Mouse (Mus musculus): ENCODE results near the gene Fbxl13. TPM values are rescaled to one million over a fixed set of nuclear protein-coding genes. Genes with fewer than 3 reads are reported as not detected.
A peak's percentile ranks its signal among the peaks of the same experiment; 100 is the strongest.

Fbxl13 gene
- total and polyA plus RNA-seq, 3 experiments = 0.14 to 0.30 (median 0.19) TPM

GRCm38 (mm10) chr5:21646133-21646491 lies 678 bp upstream of the Fbxl13 start:
- peak overlapping the region; percentile 58 for H3K27ac ChIP-seq (ENCODE audit: insufficient read depth, low read depth)
- H3K4me3 ChIP-seq (replicated peaks in 1 of 3; ENCODE audit: low read depth in 2 of 3, low read length in 2 of 3, poor library complexity in 1 of 3) = peak overlapping the region; percentile 73 to 92 (median 84)
- in situ Hi-C loops (cut with MboI; ENCODE audit: low pct_ligation_motif_present, low pct_unique_long_range_greater_than_20kb, low sequenced_read_pairs) = loop anchor here (10.0 kb wide), 1 partner anchor 361 kb away; no protein-coding TSS in a partner anchor
- dilution Hi-C loops (cut with MboI; ENCODE audit: extremely low pct_ligation_motif_present, extremely low pct_unique_long_range_greater_than_20kb, low sequenced_read_pairs) = no loop called here
- peaks cover 4 to 36% of the 10 kb centered on the region in 2 experiments for H3K4me1 ChIP-seq (ENCODE audit: control insufficient read depth in 1 of 2, insufficient read depth in 2 of 2)
- peak overlapping the region; percentile 74 for H3K4me2 ChIP-seq (ENCODE audit: insufficient read depth, low read depth, poor library complexity, severe bottlenecking)
- H3K9ac ChIP-seq (ENCODE audit: insufficient read depth, low read depth) = peak overlapping the region; percentile 74
- no peaks in the 10 kb centered on the region for H3K9me3 ChIP-seq (replicated peaks; ENCODE audit: low read length)
- peak; percentile 6 for DNase-seq (ENCODE audit: extremely low read depth)
- no peaks in the 10 kb centered on the region; the same call in 1 of the 2 replicates for H3K79me2 ChIP-seq (replicated peaks; ENCODE audit: control insufficient read depth, extremely low read depth, insufficient read depth, poor library complexity, severe bottlenecking)
- H3K36me3 ChIP-seq (replicated peaks in 1 of 2; ENCODE audit: control insufficient read depth in 1 of 2, insufficient read depth in 1 of 2, low read length in 1 of 2) = peaks cover 23 to 28% of the 10 kb centered on the region in 2 experiments
- TF ChIP-seq ZMIZ1 (IDR thresholded peaks at IDR 0.05; ENCODE audit: low read depth, low read length) = no peak
- TF ChIP-seq MEF2A (IDR thresholded peaks at IDR 0.05; ENCODE audit: borderline replicate concordance, low read depth, low read length) = 0 out of 2 replicates have a peak, but pooled peaks have one; percentile 0
- TF ChIP-seq IRF4 (IDR thresholded peaks at IDR 0.05; ENCODE audit: low read depth, low read length) = 0 out of 2 replicates have a peak, but pooled peaks have one; percentile 2
- peaks cover 18% of the 10 kb centered on the region for H3K27me3 ChIP-seq (replicated peaks)

GRCm38 (mm10) chr5:21644891-21645438 lies 469 bp downstream of the Fbxl13 start:
- no peaks in the 10 kb centered on the region; the same call in 1 of the 2 replicates for H3K79me2 ChIP-seq (replicated peaks; ENCODE audit: control insufficient read depth, extremely low read depth, insufficient read depth, poor library complexity, severe bottlenecking)
- H3K9me3 ChIP-seq (replicated peaks; ENCODE audit: low read length) = no peaks in the 10 kb centered on the region
- peak overlapping the region; percentile 57 for H3K4me2 ChIP-seq (ENCODE audit: insufficient read depth, low read depth, poor library complexity, severe bottlenecking)
- DNase-seq (ENCODE audit: extremely low read depth) = peak; percentile 24
- H3K4me3 ChIP-seq (replicated peaks in 1 of 3; ENCODE audit: low read depth in 2 of 3, low read length in 2 of 3, poor library complexity in 1 of 3) = peak overlapping the region; percentile 45 to 61 (median 47)
- in situ Hi-C loops (cut with MboI; ENCODE audit: low pct_ligation_motif_present, low pct_unique_long_range_greater_than_20kb, low sequenced_read_pairs) (loop anchor here (10.0 kb wide), 1 partner anchor 360 kb away; no protein-coding TSS in a partner anchor), dilution Hi-C loops (cut with MboI; ENCODE audit: extremely low pct_ligation_motif_present, extremely low pct_unique_long_range_greater_than_20kb, low sequenced_read_pairs) (no loop called here)
- H3K36me3 ChIP-seq (replicated peaks in 1 of 2; ENCODE audit: control insufficient read depth in 1 of 2, insufficient read depth in 1 of 2, low read length in 1 of 2) = peaks cover 16 to 17% of the 10 kb centered on the region in 2 experiments
- H3K9ac ChIP-seq (ENCODE audit: insufficient read depth, low read depth) = no peak overlapping the region
- H3K27me3 ChIP-seq (replicated peaks) = peaks cover 18% of the 10 kb centered on the region
- H3K4me1 ChIP-seq (ENCODE audit: control insufficient read depth in 1 of 2, insufficient read depth in 2 of 2) = peaks cover 4 to 36% of the 10 kb centered on the region in 2 experiments
- H3K27ac ChIP-seq (ENCODE audit: insufficient read depth, low read depth) = no peak overlapping the region
- TF ChIP-seq MEF2A (IDR thresholded peaks at IDR 0.05; ENCODE audit: borderline replicate concordance, low read depth, low read length) = 0 out of 2 replicates have a peak, but pooled peaks have one; percentile 14
- no peak for TF ChIP-seq ZKSCAN1 (IDR thresholded peaks at IDR 0.05; ENCODE audit: borderline replicate concordance, low read depth, low read length)
- TF ChIP-seq SMC3 (IDR thresholded peaks at IDR 0.05; ENCODE audit: low read depth, low read length) = peak; percentile 18
- TF ChIP-seq RAD21 (IDR thresholded peaks at IDR 0.05; ENCODE audit: low read depth, low read length) = peak; percentile 39
- TF ChIP-seq CHD2 (IDR thresholded peaks at IDR 0.05; ENCODE audit: low read length) = 0 out of 2 replicates have a peak, but pooled peaks have one; percentile 18
- peak in 1 of 2 experiments; percentile 52; a peak in 2 of 4 replicates for TF ChIP-seq CTCF (conservative IDR thresholded peaks at IDR 0.05 in 1 of 2, IDR thresholded peaks at IDR 0.05 in 1 of 2; ENCODE audit: low read depth in 2 of 2, low read length in 2 of 2)

- peaks cover 4 to 5% of the 10 kb centered on the region in 2 experiments for H3K36me3 ChIP-seq (replicated peaks in 1 of 2; ENCODE audit: control insufficient read depth in 1 of 2, insufficient read depth in 1 of 2, low read length in 1 of 2)
- no peak overlapping the region for H3K4me2 ChIP-seq (ENCODE audit: insufficient read depth, low read depth, poor library complexity, severe bottlenecking)
- H3K9me3 ChIP-seq (replicated peaks; ENCODE audit: low read length) = no peaks in the 10 kb centered on the region
- no peak for DNase-seq (ENCODE audit: extremely low read depth)
- in situ Hi-C loops (cut with MboI; ENCODE audit: low pct_ligation_motif_present, low pct_unique_long_range_greater_than_20kb, low sequenced_read_pairs) (loop anchor here (10.0 kb wide), 1 partner anchor 359 kb away; no protein-coding TSS in a partner anchor), dilution Hi-C loops (cut with MboI; ENCODE audit: extremely low pct_ligation_motif_present, extremely low pct_unique_long_range_greater_than_20kb, low sequenced_read_pairs) (no loop called here)
- no peak overlapping the region for H3K27ac ChIP-seq (ENCODE audit: insufficient read depth, low read depth)
- H3K9ac ChIP-seq (ENCODE audit: insufficient read depth, low read depth) = no peak overlapping the region
- no peak overlapping the region for H3K4me3 ChIP-seq (replicated peaks in 1 of 3; ENCODE audit: low read depth in 2 of 3, low read length in 2 of 3, poor library complexity in 1 of 3)
- H3K79me2 ChIP-seq (replicated peaks; ENCODE audit: control insufficient read depth, extremely low read depth, insufficient read depth, poor library complexity, severe bottlenecking) = no peaks in the 10 kb centered on the region; the same call in 1 of the 2 replicates
- H3K27me3 ChIP-seq (replicated peaks) = peaks cover 21% of the 10 kb centered on the region
- H3K4me1 ChIP-seq (ENCODE audit: control insufficient read depth in 1 of 2, insufficient read depth in 2 of 2) = peaks cover under 1 to 29% of the 10 kb centered on the region in 2 experiments
- TF ChIP-seq TBP (conservative IDR thresholded peaks at IDR 0.05; ENCODE audit: low read depth, low read length) = no peak
- no peak for TF ChIP-seq ETS1 (conservative IDR thresholded peaks at IDR 0.05; ENCODE audit: low read depth, low read length)
- no peak for TF ChIP-seq HCFC1 (IDR thresholded peaks at IDR 0.05; ENCODE audit: low read depth, low read length)
- TF ChIP-seq USF2 (conservative IDR thresholded peaks at IDR 0.05; ENCODE audit: low read depth, low read length) = no peak
- no peak for TF ChIP-seq ELF1 (IDR thresholded peaks at IDR 0.05; ENCODE audit: low read depth, low read length)
- no peak for TF ChIP-seq GABPA (IDR thresholded peaks at IDR 0.05; ENCODE audit: insufficient replicate concordance, low read depth, low read length)
- no peak for TF ChIP-seq MAX (IDR thresholded peaks at IDR 0.05; ENCODE audit: low read length)
- no peak for TF ChIP-seq MYC (IDR thresholded peaks at IDR 0.05; ENCODE audit: low read depth, low read length)
- TF ChIP-seq PAX5 (IDR thresholded peaks at IDR 0.05; ENCODE audit: low read length) = no peak
- no peak for TF ChIP-seq JUN (IDR thresholded peaks at IDR 0.05; ENCODE audit: insufficient read depth, low read depth, low read length)
- TF ChIP-seq NRF1 (IDR thresholded peaks at IDR 0.05; ENCODE audit: low read depth, low read length) = no peak
- no peak for TF ChIP-seq EP300 (IDR thresholded peaks at IDR 0.05; ENCODE audit: low read length)
- TF ChIP-seq KAT2A (IDR thresholded peaks at IDR 0.05; ENCODE audit: insufficient replicate concordance, low read length) = no peak
- TF ChIP-seq MAZ (IDR thresholded peaks at IDR 0.05; ENCODE audit: low read depth, low read length) = no peak
Observed at GRCm38 (mm10) chr5:21643606-21644005, 1.8 kb downstream of the Fbxl13 start.

Measured in CH12.LX (cell line).